In the genomic region with DNA sequence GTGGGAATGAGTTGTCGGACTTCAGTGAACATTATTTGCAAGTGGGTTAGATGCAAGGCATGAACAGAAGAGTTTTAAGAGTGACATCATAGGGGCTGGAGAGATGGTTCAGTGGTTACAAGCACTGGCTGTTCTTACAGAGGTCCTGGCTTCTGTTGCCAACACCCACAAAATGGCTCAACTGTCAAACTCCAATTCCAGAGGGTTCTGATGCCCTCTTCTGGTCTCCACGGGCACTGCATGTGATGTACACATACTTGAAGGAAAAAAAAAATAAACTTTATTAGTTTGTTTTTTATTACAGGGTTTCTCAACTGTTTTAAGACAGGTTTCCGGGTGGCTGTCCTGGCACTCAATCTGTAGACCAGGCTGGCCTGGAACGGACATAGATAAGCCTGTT, we compare ENCODE assay signal across 9 mouse cellular contexts. TPM values are rescaled to one million over a fixed set of nuclear protein-coding genes. Genes with fewer than 3 reads are reported as not detected.
A peak's percentile ranks its signal among the peaks of the same experiment; 100 is the strongest.
DNase-seq lines count a peak whose midpoint lies in the region; ATAC-seq and TF ChIP-seq lines count a peak whose summit lies in the region.
"Had no signal": no experiment of that assay in that cellular context is flagged by ENCODE, and none has a peak within 500 bp of the region (broad histone marks: within the 10 kb centered on the region; RNA-seq: fewer than 3 reads in every experiment).

No protein-coding gene starts in this region.

- H3K4me1 ChIP-seq in heart, postnatal 0 days (ENCODE audit: control insufficient read depth, insufficient read depth) = peaks cover 13% of the 10 kb centered on the region

- H3K36me3 ChIP-seq in heart, postnatal 0 days (replicated peaks; ENCODE audit: control insufficient read depth, insufficient read depth, low read length) = no peaks in the 10 kb centered on the region

- ATAC-seq in heart, postnatal 0 days (ENCODE audit: insufficient read depth, low read depth) = no peak
- ATAC-seq in neutrophil, adult 5-6 weeks (ENCODE audit: extremely low read depth, insufficient number of reproducible peaks, low FRiP score, poor library complexity, severe bottlenecking) = peak; percentile 25; the same call in 1 of the 2 replicates

- H3K4me2 ChIP-seq in heart, postnatal 0 days (ENCODE audit: low read depth, low read length) = no peak overlapping the region

- WGBS in heart, postnatal 0 days = 63% methylated on average over 4 of the region's 4 CpGs

- no peaks in the 10 kb centered on the region for H3K9me3 ChIP-seq in heart, postnatal 0 days (replicated peaks; ENCODE audit: control insufficient read depth, low read length)

- no peak overlapping the region for H3K9ac ChIP-seq in heart, postnatal 0 days (replicated peaks; ENCODE audit: low read depth, low read length)

- TF ChIP-seq CTCF in heart, postnatal 0 days (IDR thresholded peaks at IDR 0.05; ENCODE audit: low read depth) = peak; percentile 45

- no peak for TF ChIP-seq EP300 in heart, postnatal 0 days (IDR thresholded peaks at IDR 0.05; ENCODE audit: low read depth)

- no peaks in the 10 kb centered on the region for H3K27me3 ChIP-seq in heart, postnatal 0 days (ENCODE audit: control insufficient read depth, insufficient read depth, low read length)

- H3K4me3 ChIP-seq in heart, postnatal 0 days (ENCODE audit: low read depth, low read length) = no peak overlapping the region

- no peak overlapping the region for H3K27ac ChIP-seq in heart, postnatal 0 days (ENCODE audit: low read depth)

- no peak for DNase-seq in heart, postnatal 0 days (ENCODE audit: low spot score)
- DNase-seq in heart, adult 8-10 months (ENCODE audit: low spot score) = no peak
- DNase-seq in urinary bladder, postnatal 14 days (ENCODE audit: low spot score) = peak; percentile 47
- DNase-seq in urinary bladder, postnatal 25 days (ENCODE audit: low spot score) = no peak
- DNase-seq in cerebellum, postnatal 10 days = peak; percentile 70 to 80
- peak; percentile 69 for DNase-seq in kidney, postnatal 10 days
- no peak for DNase-seq in urinary bladder, adult 18-20 months (ENCODE audit: low spot score in 2 of 2)

RNA-seq across cellular contexts. Expression of a gene that starts 2.4 kb away (rescaled TPM):
- 203 and 241 TPM in 2 replicates for total RNA-seq in heart, postnatal 0 days (2014; rRNA removed; ENCODE audit: low replicate concordance)
- 130 and 134 TPM in 2 replicates for polyA plus RNA-seq in heart, postnatal 0 days (2015; fragmentation: Nextera tagmentation; extraction: Ambion mirVana)
- total RNA-seq in heart, adult 8-10 months (2022) = 100 to 1,000 TPM in 2 of 4 experiments, 10 to 100 TPM in 2; 98.1 to 109 (median 103) TPM
- 19.1 and 23.7 TPM in 2 replicates for total RNA-seq in neutrophil, adult 5-6 weeks (2017)

RNA-seq across cellular contexts. Expression of a gene that starts 28.7 kb away (rescaled TPM):
- total RNA-seq in heart, postnatal 0 days (2014; rRNA removed; ENCODE audit: low replicate concordance) = not detected in 2 replicates
- polyA plus RNA-seq in heart, postnatal 0 days (2015; fragmentation: Nextera tagmentation; extraction: Ambion mirVana) = 0.37 TPM in 2 replicates
- total RNA-seq in heart, adult 8-10 months (2022) = 1 to 10 TPM in 1 of 4 experiments, under 1 TPM in 3; 0.31 to 2.7 (median 0.41) TPM
- total RNA-seq in neutrophil, adult 5-6 weeks (2017) = not detected in 2 replicates
- total RNA-seq: common myeloid progenitor, adult 5-6 weeks had no signal

RNA-seq across cellular contexts. Expression of a gene that starts 36.6 kb away (rescaled TPM):
- 333 and 532 TPM in 2 replicates for total RNA-seq in heart, postnatal 0 days (2014; rRNA removed; ENCODE audit: low replicate concordance)
- 296 and 298 TPM in 2 replicates for polyA plus RNA-seq in heart, postnatal 0 days (2015; fragmentation: Nextera tagmentation; extraction: Ambion mirVana)
- 100 to 1,000 TPM; 177 to 202 (median 195) TPM for total RNA-seq in heart, adult 8-10 months (2022)
- total RNA-seq in neutrophil, adult 5-6 weeks (2017) = 56.3 and 57.7 TPM in 2 replicates

RNA-seq across cellular contexts. Expression of a gene that starts 41.2 kb away (rescaled TPM):
- 18.4 and 20.4 TPM in 2 replicates for total RNA-seq in heart, postnatal 0 days (2014; rRNA removed; ENCODE audit: low replicate concordance)
- 5.4 and 5.5 TPM in 2 replicates for polyA plus RNA-seq in heart, postnatal 0 days (2015; fragmentation: Nextera tagmentation; extraction: Ambion mirVana)
- 10 to 100 TPM; 21.0 to 24.4 (median 23.6) TPM for total RNA-seq in heart, adult 8-10 months (2022)
- total RNA-seq in neutrophil, adult 5-6 weeks (2017) = 45.1 and 58.1 TPM in 2 replicates

RNA-seq across cellular contexts. Expression of a gene that starts 47.9 kb away (rescaled TPM):
- 323 and 565 TPM in 2 replicates for total RNA-seq in heart, postnatal 0 days (2014; rRNA removed; ENCODE audit: low replicate concordance)
- 221 and 246 TPM in 2 replicates for polyA plus RNA-seq in heart, postnatal 0 days (2015; fragmentation: Nextera tagmentation; extraction: Ambion mirVana)
- total RNA-seq in heart, adult 8-10 months (2022) = 100 to 1,000 TPM; 116 to 160 (median 152) TPM
- total RNA-seq in neutrophil, adult 5-6 weeks (2017) = 94.0 and 109 TPM in 2 replicates

Comparison
In these comparisons a context has a peak if more than half of its experiments do, and no peak if none do; other contexts are left out.
1. DNase-seq: peak in urinary bladder, postnatal 14 days (single experiment), cerebellum, postnatal 10 days (2 of 2) and kidney, postnatal 10 days (single experiment); none in heart, postnatal 0 days (single experiment), heart, adult 8-10 months (single experiment), urinary bladder, postnatal 25 days (single experiment) and urinary bladder, adult 18-20 months (0 of 2).